Mouse (Mus musculus) adrenal gland, adult 18-20 months (tissue): ENCODE data around the gene Palld. TPM values are rescaled to one million over a fixed set of nuclear protein-coding genes. Genes with fewer than 3 reads are reported as not detected.

ENCODE experiments used
- DNase-seq, 2 experiments: peaks; one replicate each; pipeline ENCODE4 v3.0.0; 2021 to 2022; ENCODE audit warnings: low spot score in 2 of 2
- total RNA-seq, 2 experiments: library from RNA; stranded (reverse); gene quantifications; 1 replicate in 1 of 2; 2 replicates in 1 of 2; pipeline ENCODE4 v1.2.3; 2021

The Palld gene
- total RNA-seq, 2 experiments from 2014 or later, result 31.9 to 45.7 TPM

GRCm38 (mm10) chr8:61562626-61563025 lies 339.9 kb downstream of the Palld start:
- DNase-seq, result no peak

GRCm38 (mm10) chr8:61561220-61561619 lies 341.3 kb downstream of the Palld start:
- DNase-seq, result no peak

GRCm38 (mm10) chr8:61559979-61560378 lies 342.5 kb downstream of the Palld start:
- no peak for DNase-seq

- DNase-seq, result no peak
Observed at GRCm38 (mm10) chr8:61559450-61559849, 343.0 kb downstream of the Palld start.

GRCm38 (mm10) chr8:61558051-61558846 lies 344.2 kb downstream of the Palld start:
- no peak for DNase-seq

- no peak for DNase-seq
Observed at GRCm38 (mm10) chr8:61557036-61557435, 345.5 kb downstream of the Palld start.

- no peak for DNase-seq
Observed at GRCm38 (mm10) chr8:61556219-61556618, 346.3 kb downstream of the Palld start.

- DNase-seq, result no peak
Observed at GRCm38 (mm10) chr8:61555343-61555742, 347.1 kb downstream of the Palld start.

GRCm38 (mm10) chr8:61552755-61553402 lies 349.6 kb downstream of the Palld start:
- DNase-seq, result no peak

- DNase-seq, result no peak
Observed at GRCm38 (mm10) chr8:61552221-61552620, 350.3 kb downstream of the Palld start.

- no peak for DNase-seq
Observed at GRCm38 (mm10) chr8:61550006-61550748, 352.3 kb downstream of the Palld start.

GRCm38 (mm10) chr8:61549585-61549984 lies 352.9 kb downstream of the Palld start:
- DNase-seq, result no peak

GRCm38 (mm10) chr8:61539828-61540500 lies 362.5 kb downstream of the Palld start:
- peak; percentile 88 for DNase-seq

GRCm38 (mm10) chr8:61537471-61537870 lies 365.0 kb downstream of the Palld start:
- no peak for DNase-seq

GRCm38 (mm10) chr8:61535472-61535871 lies 367.0 kb downstream of the Palld start:
- DNase-seq, result no peak

GRCm38 (mm10) chr8:61533356-61533926 lies 369.0 kb downstream of the Palld start:
- no peak for DNase-seq

- no peak for DNase-seq
Observed at GRCm38 (mm10) chr8:61532831-61533230, 369.7 kb downstream of the Palld start.

GRCm38 (mm10) chr8:61531944-61532795 lies 370.3 kb downstream of the Palld start:
- no peak for DNase-seq

- no peak for DNase-seq
Observed at GRCm38 (mm10) chr8:61528642-61529041, 373.8 kb downstream of the Palld start.

GRCm38 (mm10) chr8:61528197-61528596 lies 374.3 kb downstream of the Palld start:
- DNase-seq, result no peak
